Mouse (Mus musculus) midbrain, postnatal 0 days (tissue): ENCODE results near the gene Sycp2l. TPM values are rescaled to one million over a fixed set of nuclear protein-coding genes. Genes with fewer than 3 reads are reported as not detected.

Source experiments
- ATAC-seq: fragments of 200-750 bp; cut with Nextera tagmentation; 2 replicates; pipeline ENCODE4 v1.8.0; 2017; ENCODE audit warnings: moderate number of reproducible peaks, mild to moderate bottlenecking, moderate TSS enrichment, moderate library complexity; ENCODE audit not compliant: low FRiP score
- DNase-seq: peaks from one replicate; pipeline ENCODE4 v3.0.0-alpha.2; 2015; ENCODE audit warnings: low spot score
- H3K27ac ChIP-seq: fragments of 300-500 bp; sonication (generic); 2 replicates; pipeline ENCODE4 v1.5.1; 2014; ENCODE audit warnings: low read depth, mild to moderate bottlenecking, low read length, mixed read lengths
- H3K27me3 ChIP-seq: fragments of 300-500 bp; sonication (generic); 2 replicates; pipeline ENCODE4 v1.6.1; 2014; ENCODE audit warnings: low read length, control low read depth, mixed read lengths; ENCODE audit not compliant: insufficient read depth
- H3K36me3 ChIP-seq: fragments of 300-500 bp; sonication (generic); 2 replicates; pipeline ENCODE4 v1.6.1; 2014; ENCODE audit warnings: low read length, control low read depth, mixed read lengths; ENCODE audit not compliant: insufficient read depth
- H3K4me1 ChIP-seq: fragments of 300-500 bp; sonication (generic); 2 replicates; pipeline ENCODE4 v1.6.1; 2014; ENCODE audit warnings: mild to moderate bottlenecking, control low read depth, antibody characterized with exemption, low read length, mixed read lengths; ENCODE audit not compliant: insufficient read depth
- H3K4me2 ChIP-seq: fragments of 300-500 bp; sonication (generic); 2 replicates; pipeline ENCODE4 v1.6.1; 2014; ENCODE audit warnings: low read depth, mild to moderate bottlenecking, low read length, mixed read lengths; ENCODE audit not compliant: poor library complexity, severe bottlenecking
- H3K4me3 ChIP-seq: fragments of 300-500 bp; sonication (generic); 2 replicates; pipeline ENCODE4 v1.5.1; 2014; ENCODE audit warnings: low read depth, mild to moderate bottlenecking, low read length, moderate library complexity
- H3K9ac ChIP-seq: fragments of 300-500 bp; sonication (generic); replicated peaks from 2 replicates; pipeline ENCODE4 v1.6.1; 2014; ENCODE audit warnings: mild to moderate bottlenecking, low read length, moderate library complexity, mixed read lengths; ENCODE audit not compliant: poor library complexity, severe bottlenecking
- H3K9me3 ChIP-seq: fragments of 300-500 bp; sonication (generic); 2 replicates; pipeline ENCODE4 v1.6.1; 2016; ENCODE audit warnings: low read length, control low read depth
- CTCF ChIP-seq: IDR thresholded peaks from 2 replicates; pipeline ENCODE4 v1.5.1; 2016; ENCODE audit warnings: antibody characterized with exemption, mild to moderate bottlenecking
- WGBS: fragments of 180-500 bp; shearing (Covaris S2); extraction: QIAGEN DNeasy Blood & Tissue Kit; methylation state at CpG from one replicate; pipeline ENCODE4 v1.1.7; 2014; 5-methylcytosine and 5-hydroxymethylcytosine counted together
- polyA plus RNA-seq: library from polyadenylated mRNA; unstranded; fragments of >200 nt; fragmentation: Nextera tagmentation; extraction: Ambion mirVana; gene quantifications from 2 replicates; pipeline ENCODE4 v1.2.1, GENCODE M21; 2015
- total RNA-seq: library from RNA; depleted of rRNA; stranded (reverse); fragments of >200 nt; gene quantifications from 2 replicates; pipeline ENCODE4 v1.2.3, GENCODE M21; 2014; rRNA removed

The Sycp2l gene
- total and polyA plus RNA-seq, 2 experiments from 2014 or later: 0.16 TPM; not detected in 1

- WGBS: 2% methylated on average over 31 of the region's 77 CpGs
- Histone ChIP-seq H3K9ac (peak within 1 kb of the TSS; percentile 84), H3K27me3 (no peaks in the 10 kb centered on the region), H3K4me3 (peak within 1 kb of the TSS; percentile 78), H3K36me3 (no peaks in the 10 kb centered on the region), H3K4me1 (no peaks in the 10 kb centered on the region), H3K4me2 (peak within 1 kb of the TSS; percentile 58), H3K27ac (peak within 1 kb of the TSS; percentile 65; the same call in 1 of the 2 replicates), H3K9me3 (peaks cover 9% of the 10 kb centered on the region; the same call in 1 of the 2 replicates)
- peak; percentile 69 for TF ChIP-seq CTCF
- DNase-seq (peak; percentile 86), ATAC-seq (peak; percentile 93)
Observed at GRCm38 (mm10) chr13:41220304-41220834, 106.3 kb downstream of the Sycp2l start, which contains the start of gene Elovl2. Elovl2 (minus strand) TSS chr13:41220405.

Other genes starting within 250 kb of the Sycp2l start
- gene Pak1ip1, start 113.3 kb upstream of the Sycp2l start, total RNA-seq: 32.9 and 38.1 TPM in 2 replicates
- gene Pak1ip1, start 113.3 kb upstream of the Sycp2l start, polyA plus RNA-seq: 42.6 and 43.6 TPM in 2 replicates
- 34.3 and 54.6 TPM in 2 replicates for gene Tmem14c, start 98.0 kb upstream of the Sycp2l start, total RNA-seq
- gene Tmem14c, start 98.0 kb upstream of the Sycp2l start, polyA plus RNA-seq: 112 and 124 TPM in 2 replicates
- gene Mak, start 34.6 kb upstream of the Sycp2l start, total RNA-seq: 1.1 and 2.3 TPM in 2 replicates
- gene Mak, start 34.6 kb upstream of the Sycp2l start, polyA plus RNA-seq: 2.1 and 2.2 TPM in 2 replicates
- gene Gcm2, start 3.3 kb upstream of the Sycp2l start, total RNA-seq: not detected in 2 replicates
- not detected in 2 replicates for gene Gcm2, start 3.3 kb upstream of the Sycp2l start, polyA plus RNA-seq
- 34.1 and 35.6 TPM in 2 replicates for gene Elovl2, start 106.1 kb downstream of the Sycp2l start, total RNA-seq
- 30.9 and 31.5 TPM in 2 replicates for gene Elovl2, start 106.1 kb downstream of the Sycp2l start, polyA plus RNA-seq
- 46.5 and 59.2 TPM in 2 replicates for gene Smim13, start 135.5 kb downstream of the Sycp2l start, total RNA-seq
- gene Smim13, start 135.5 kb downstream of the Sycp2l start, polyA plus RNA-seq: 24.8 and 27.8 TPM in 2 replicates
- not detected in 2 replicates for gene Gm17364, start 159.7 kb downstream of the Sycp2l start, total RNA-seq
- not detected in 2 replicates for gene Gm17364, start 159.7 kb downstream of the Sycp2l start, polyA plus RNA-seq